Mouse (Mus musculus) frontal cortex, adult 2 months (tissue): ENCODE results near the gene Cep250. TPM values are rescaled to one million over a fixed set of nuclear protein-coding genes. Genes with fewer than 3 reads are reported as not detected.
"Not testable (repeated sequence)": the region's sequence is repeated elsewhere in the genome, so short reads cannot be mapped to it uniquely, and the experiment has no call there.

Experiments
- DNase-seq, 2 experiments: peaks; one replicate each; pipeline ENCODE4 v3.0.0; 2022; ENCODE audit warnings: low spot score in 1 of 2; ENCODE audit errors: extremely low spot score in 1 of 2
- polyA plus RNA-seq: library from polyadenylated mRNA; depleted of rRNA; stranded (reverse); fragments of >200 nt; gene quantifications from 2 replicates; pipeline ENCODE4 v1.2.3, GENCODE M21; 2012; rRNA removed

The Cep250 gene
- 18.1 and 18.4 TPM in 2 replicates for polyA plus RNA-seq

DNA sequence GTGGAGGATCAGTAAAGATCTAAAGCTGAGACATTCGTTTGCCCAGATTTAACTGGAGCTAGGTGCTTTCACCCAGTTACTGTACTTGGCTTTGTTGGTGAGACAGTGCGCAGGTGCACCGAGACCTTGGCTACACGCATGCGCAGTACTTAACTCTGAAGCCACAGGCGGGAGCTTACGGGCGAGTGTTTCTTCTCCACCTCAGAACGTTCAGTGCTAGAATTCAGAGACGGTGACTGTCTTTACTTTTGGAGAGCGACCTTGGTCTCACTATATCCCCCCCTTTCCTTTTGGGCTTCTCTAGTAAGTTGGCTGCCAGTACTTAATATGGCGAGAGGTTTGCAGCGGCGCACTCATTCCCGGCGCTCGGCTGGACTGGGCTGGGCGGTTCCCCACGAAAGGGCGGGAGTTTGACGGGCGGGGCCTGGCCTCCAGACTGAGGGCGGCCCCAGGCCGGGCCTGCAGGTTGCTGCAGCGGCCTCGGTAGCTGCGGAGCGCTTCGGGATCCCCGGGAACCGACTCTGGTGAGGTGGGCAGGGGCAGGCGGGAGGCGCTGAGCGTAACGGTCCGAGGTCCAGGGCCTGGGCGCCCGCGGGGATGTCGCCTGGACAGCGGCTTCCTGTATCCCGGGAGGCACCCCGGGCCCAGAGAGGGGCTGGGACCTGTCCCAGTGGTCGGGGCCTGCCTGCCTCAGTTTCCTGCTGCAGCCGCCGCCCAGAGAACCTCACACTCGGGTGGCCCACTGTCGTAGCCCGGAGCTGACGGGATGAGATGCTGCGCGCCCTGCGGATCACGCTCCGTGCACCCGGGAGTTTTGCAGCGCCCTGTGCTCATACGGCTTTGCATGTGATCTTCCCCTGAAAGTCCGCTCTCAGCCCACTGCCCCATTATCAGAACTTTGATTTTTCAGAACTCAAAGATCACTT, at the start of gene Cep250:
Gene Cep250 (plus strand): TSS at position 325 of the 926 bp plus-strand sequence.
- peak; percentile 65 to 88 for DNase-seq

DNA sequence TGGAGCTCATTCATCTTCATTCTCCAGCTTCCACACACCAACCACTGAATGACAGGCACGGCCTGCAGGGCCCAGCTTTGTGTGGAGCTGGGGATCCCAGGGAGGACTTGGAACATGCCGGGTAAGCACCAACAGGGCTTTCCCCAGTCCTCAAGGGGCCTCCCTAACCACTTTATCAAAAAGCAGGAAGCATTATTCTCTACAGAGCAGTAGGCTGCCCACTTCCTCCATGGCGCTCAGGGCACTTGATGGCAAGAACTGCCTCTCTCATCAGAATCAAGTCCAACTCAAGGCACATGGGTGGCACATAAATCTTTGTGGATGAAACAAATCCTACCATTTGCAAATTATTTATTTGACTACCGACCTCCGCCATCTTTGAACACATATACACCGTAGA, 41.6 kb upstream of the Cep250 start:
- no peak for DNase-seq

DNA sequence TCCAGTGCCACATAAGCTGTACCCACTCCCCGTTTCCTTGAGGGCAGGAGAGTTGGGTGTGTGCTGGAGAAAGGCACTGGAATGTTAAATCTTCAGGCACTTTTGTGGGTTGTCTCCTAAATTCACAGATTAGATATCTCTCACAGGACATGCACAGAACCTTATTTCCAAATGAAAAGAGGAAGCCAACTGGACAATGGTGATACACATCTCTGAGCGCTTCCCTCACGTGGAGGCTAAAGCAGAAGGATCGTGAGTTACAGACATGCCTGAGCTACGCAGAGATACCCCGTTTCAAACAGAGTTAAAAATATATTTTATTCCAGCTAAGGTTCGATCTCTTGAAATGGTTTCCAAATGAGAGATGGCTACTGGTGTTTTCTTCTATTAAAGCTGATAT, 33.1 kb upstream of the Cep250 start:
- DNase-seq: no peak

DNA sequence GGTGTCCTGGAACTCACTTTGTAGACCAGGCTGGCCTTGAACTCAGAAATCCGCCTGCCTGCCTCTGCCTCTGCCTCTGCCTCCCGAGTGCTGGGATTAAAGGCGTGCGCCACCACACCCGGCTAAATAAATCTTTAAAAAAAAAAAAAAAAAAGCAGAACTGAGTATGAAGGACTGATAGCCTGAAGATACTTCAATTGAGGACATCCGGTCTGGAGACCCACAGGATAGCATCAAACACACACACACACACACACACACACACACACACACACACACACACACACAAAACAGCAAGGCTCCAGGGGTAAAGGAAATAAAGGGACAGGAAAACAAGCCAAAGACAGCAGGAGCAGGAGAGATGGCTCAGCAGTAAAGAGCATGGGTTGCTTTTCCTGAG, 31.0 kb upstream of the Cep250 start:
- DNase-seq: not testable (repeated sequence)

GRCm38 (mm10) chr2:155928711-155929345, 27.4 kb upstream of the Cep250 start:
- no peak for DNase-seq

DNA sequence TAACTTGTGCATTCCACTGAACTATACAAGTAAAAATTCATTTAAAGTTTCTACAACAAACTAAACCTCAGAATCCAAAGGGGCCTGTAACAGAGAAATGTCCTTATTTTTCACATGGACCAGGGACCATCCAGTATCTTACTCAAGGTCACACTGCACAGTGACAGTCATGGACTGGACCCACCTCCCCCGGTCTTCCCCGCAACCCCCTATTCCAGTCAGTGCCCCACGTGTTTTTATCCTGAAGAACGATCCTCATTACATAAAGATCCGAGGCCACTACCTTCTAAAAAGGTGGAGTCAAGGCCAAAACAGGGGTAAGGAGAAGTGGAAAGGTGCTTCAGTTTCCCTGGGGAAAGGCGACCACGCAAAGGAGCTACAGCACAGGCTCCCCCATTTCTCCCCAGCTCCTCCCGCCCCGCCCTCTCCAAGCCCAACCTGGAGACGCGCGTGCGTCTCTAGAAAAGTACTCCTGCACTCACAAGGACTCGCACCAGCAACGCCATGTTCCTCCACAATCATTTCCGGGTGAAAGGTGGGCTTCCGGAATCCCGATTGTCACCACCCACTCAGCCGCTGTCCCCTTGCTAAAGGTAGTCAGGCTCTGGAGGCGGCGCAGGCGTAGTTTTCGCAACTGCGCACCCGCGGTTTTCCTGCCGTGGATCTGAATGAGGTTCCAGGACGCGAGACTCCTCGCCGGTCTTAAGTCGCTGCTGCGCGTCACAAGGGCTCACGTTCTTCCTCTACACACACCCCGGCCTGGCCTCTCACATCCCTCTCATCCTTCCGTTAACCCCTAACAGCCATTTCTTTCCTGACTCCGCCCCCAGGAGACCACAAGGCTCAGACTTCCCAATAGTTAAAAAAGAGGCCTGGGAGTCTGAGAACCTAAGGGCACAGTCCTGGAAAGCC, 26.5 kb upstream of the Cep250 start, which contains the start of gene Uqcc1:
Gene Uqcc1 (minus strand): TSS at position 780 of the 912 bp plus-strand sequence.
- DNase-seq: peak; percentile 93 to 98

GRCm38 (mm10) chr2:155939897-155940529, 16.2 kb upstream of the Cep250 start:
- DNase-seq: no peak

DNA sequence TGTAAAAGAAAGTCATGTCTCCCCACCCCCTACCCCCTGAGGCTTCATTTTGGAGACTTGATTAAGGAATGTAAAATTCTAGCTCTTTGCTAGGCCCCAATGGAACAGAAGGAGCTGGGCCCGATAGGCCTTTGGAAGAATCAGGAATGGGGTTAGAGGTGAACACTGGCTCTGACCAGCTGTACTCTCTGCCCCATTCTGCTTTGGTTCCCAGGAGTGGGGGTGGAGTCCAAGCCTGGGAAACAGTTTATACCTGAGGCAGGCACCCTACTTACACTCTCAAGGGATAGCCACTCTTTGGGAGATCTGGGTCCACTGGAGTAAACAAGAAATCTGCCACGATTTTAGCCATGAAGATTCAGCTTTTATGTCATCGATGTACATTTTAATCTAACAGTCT, 15.6 kb upstream of the Cep250 start, which contains the start of gene Gm15557:
Gene Gm15557 (plus strand): TSS at position 48 of the 400 bp plus-strand sequence.
- no peak for DNase-seq

DNA sequence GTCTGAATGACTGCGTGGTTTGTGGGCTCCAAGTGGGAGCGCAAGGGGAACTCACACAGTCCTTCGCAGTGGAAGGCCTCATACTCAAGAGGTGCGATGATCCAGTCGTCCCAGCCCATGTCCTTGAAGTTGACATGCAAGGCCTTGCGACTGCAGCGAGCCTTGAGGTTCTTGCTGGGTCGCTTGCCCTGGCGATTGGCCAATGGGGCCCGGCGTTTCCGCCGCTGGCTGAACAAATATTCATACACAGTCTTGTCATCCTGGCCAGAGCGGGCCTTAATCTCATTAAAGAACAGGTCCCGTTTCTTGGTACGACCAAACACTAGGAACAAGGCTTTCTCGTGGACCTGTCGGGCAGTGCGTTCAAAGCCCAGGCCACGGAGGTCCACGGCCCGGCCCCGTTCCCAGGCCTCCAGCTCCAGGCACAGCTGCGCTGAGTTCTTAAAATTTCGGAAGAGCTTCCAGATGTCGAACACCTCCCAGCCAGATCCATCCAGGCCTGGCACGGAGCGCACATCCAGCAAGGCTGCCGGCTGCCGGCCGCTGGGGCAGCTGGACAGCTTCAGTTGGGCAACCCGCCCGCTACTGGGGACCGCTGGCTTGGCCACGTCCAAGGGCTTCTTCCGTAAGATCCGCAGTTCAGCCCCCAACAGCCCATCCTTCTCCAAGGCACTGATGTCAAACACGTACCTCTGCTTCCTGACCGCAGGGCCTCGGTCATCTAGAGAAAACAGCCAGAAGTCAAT, 14.4 kb upstream of the Cep250 start:
- DNase-seq: no peak

- DNase-seq: no peak
These were observed 12.8 kb upstream of the Cep250 start for GRCm38 (mm10) chr2:155943463-155943862.

DNA sequence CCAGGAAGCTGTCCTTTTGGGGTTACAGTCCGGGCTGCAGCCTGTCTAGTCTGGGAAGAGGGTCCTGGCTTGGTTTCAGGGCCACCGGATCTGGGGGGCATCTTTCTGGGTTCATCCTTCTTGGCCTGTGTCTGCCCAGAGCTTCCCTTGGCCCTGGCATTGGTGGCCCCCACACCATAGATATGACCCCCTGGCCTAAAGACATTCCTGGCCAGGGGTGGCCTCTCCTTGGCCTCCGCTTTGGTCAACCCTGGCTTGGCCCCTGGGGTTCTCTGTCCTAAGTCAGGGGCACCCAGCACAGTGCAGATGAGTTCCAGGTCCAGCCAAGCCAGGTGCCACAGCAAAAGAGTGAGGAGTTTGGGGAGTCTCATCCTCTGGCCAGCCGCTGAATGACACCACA, 11.6 kb upstream of the Cep250 start:
- no peak for DNase-seq

- peak; percentile 18 to 63 for DNase-seq
These were observed 11.1 kb upstream of the Cep250 start, which contains the start of gene Gdf5 for GRCm38 (mm10) chr2:155945124-155945523. TSS of gene Gdf5 (minus strand) at chr2:155945367.

GRCm38 (mm10) chr2:155945580-155945979, 10.7 kb upstream of the Cep250 start:
- no peak for DNase-seq

DNA sequence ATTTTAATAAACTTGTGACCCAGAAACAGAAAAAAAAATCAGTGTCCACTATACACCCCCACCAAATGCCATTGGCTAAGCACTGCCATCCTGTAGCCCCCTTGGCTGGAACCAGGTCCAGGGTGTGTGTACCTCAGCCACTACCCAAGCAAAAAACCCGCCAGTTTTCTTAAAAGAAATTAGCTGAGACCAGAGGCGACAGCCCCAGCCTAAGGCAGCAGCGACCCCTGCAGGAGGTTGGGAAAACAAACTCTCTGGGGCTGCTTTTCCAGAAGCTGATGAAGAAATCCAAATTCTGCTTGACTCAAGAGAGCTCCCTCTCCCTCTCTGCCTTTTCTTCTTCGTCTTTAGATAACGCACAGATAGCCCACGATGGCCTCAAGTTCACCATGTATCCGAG, 10.2 kb upstream of the Cep250 start:
- DNase-seq: peak in 1 of 2 experiments; percentile 83

DNA sequence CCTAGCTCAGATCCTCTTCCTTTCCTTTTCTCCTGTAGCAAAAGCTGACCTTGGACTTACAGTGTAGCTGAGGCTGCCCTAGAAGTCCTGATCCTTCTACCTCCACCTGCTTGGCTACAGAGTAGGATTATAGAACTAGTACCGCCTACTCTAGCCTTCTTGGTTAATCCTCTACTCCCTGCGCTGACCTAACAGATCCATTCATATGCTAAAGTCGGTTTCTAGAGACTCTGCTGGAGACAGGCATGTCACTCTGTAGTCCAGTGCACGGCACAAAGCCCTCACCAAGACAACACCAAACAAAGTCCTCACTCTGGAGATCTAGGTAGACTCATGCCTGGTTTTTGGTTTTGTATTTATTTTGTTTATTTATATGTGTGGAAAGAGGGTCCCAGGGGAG, 9.8 kb upstream of the Cep250 start:
- DNase-seq: no peak

- DNase-seq: no peak
These were observed 8.8 kb upstream of the Cep250 start for GRCm38 (mm10) chr2:155947390-155948002.

GRCm38 (mm10) chr2:155949362-155949761, 6.9 kb upstream of the Cep250 start:
- no peak for DNase-seq

DNA sequence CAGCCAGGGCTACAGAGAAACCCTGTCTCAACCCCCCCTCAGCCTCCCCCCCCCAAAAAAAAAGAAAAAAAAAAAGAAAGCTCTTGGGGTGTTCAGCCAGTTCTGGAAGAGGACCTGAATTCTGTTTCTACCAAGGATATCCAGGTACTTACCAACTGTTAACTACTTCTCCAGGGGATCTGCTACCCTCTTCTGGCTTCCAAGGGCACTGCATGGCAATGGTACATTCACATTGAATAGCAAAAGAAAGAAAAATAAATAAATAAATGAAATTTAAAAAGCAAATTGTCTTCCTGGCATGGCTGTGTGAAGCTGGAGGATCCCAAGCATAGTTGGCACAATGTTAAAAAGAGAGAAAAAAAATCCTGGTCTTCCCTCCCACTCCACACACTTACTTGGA, 4.3 kb upstream of the Cep250 start:
- peak; percentile 37 to 84 for DNase-seq

- DNase-seq: no peak
These were observed 3.7 kb downstream of the Cep250 start for GRCm38 (mm10) chr2:155959981-155960380.
